Comparison of ENCODE assay signal across 28 mouse cellular contexts in genomic region chr4:25206166-25206565, GRCm38 (mm10). TPM values are rescaled to one million over a fixed set of nuclear protein-coding genes. Genes with fewer than 3 reads are reported as not detected.
DNase-seq lines count a peak whose midpoint lies in the region; ATAC-seq lines count a peak whose summit lies in the region.
"Had no signal": no experiment of that assay in that cellular context is flagged by ENCODE, and none has a peak within 500 bp of the region (broad histone marks: within the 10 kb centered on the region; RNA-seq: fewer than 3 reads in every experiment).

No protein-coding gene starts in this region.

- no peak overlapping the region for H3K27ac ChIP-seq in midbrain, embryonic 12.5 days (replicated peaks)
- no peak overlapping the region for H3K27ac ChIP-seq in midbrain, embryonic 10.5 days (replicated peaks)
- no peak overlapping the region for H3K27ac ChIP-seq in midbrain, embryonic 13.5 days
- no peak overlapping the region for H3K27ac ChIP-seq in midbrain, embryonic 15.5 days
- H3K27ac ChIP-seq in limb, embryonic 10.5 days: no peak overlapping the region
- H3K27ac ChIP-seq: embryonic facial prominence, embryonic 13.5 days; embryonic facial prominence, embryonic 15.5 days; forebrain, embryonic 10.5 days; forebrain, embryonic 12.5 days had no signal

- 40% methylated on average over 4 of the region's 4 CpGs for WGBS in midbrain, embryonic 12.5 days
- WGBS in midbrain, embryonic 10.5 days: 74% methylated on average over 4 of the region's 4 CpGs
- 45% methylated on average over 4 of the region's 4 CpGs for WGBS in midbrain, embryonic 13.5 days
- 43% methylated on average over 4 of the region's 4 CpGs for WGBS in midbrain, embryonic 15.5 days
- WGBS in limb, embryonic 10.5 days: 93% methylated on average over 4 of the region's 4 CpGs

- H3K4me3 ChIP-seq in midbrain, embryonic 12.5 days: no peak overlapping the region
- no peak overlapping the region for H3K4me3 ChIP-seq in midbrain, embryonic 10.5 days
- no peak overlapping the region for H3K4me3 ChIP-seq in midbrain, embryonic 13.5 days (replicated peaks)
- no peak overlapping the region for H3K4me3 ChIP-seq in midbrain, embryonic 15.5 days
- H3K4me3 ChIP-seq in limb, embryonic 10.5 days: no peak overlapping the region
- H3K4me3 ChIP-seq: embryonic facial prominence, embryonic 13.5 days; embryonic facial prominence, embryonic 15.5 days; erythroblast, embryonic 14.5 days; forebrain, embryonic 10.5 days; forebrain, embryonic 12.5 days had no signal

- H3K36me3 ChIP-seq in midbrain, embryonic 12.5 days: no peaks in the 10 kb centered on the region
- no peaks in the 10 kb centered on the region for H3K36me3 ChIP-seq in midbrain, embryonic 10.5 days
- H3K36me3 ChIP-seq in midbrain, embryonic 13.5 days: no peaks in the 10 kb centered on the region
- no peaks in the 10 kb centered on the region for H3K36me3 ChIP-seq in midbrain, embryonic 15.5 days (replicated peaks)
- H3K36me3 ChIP-seq in limb, embryonic 10.5 days: no peaks in the 10 kb centered on the region
- H3K36me3 ChIP-seq: embryonic facial prominence, embryonic 13.5 days; embryonic facial prominence, embryonic 15.5 days; forebrain, embryonic 10.5 days; forebrain, embryonic 12.5 days had no signal

- H3K27me3 ChIP-seq in midbrain, embryonic 12.5 days: no peaks in the 10 kb centered on the region
- H3K27me3 ChIP-seq in midbrain, embryonic 10.5 days (ENCODE audit: low read depth, poor library complexity, severe bottlenecking): no peaks in the 10 kb centered on the region
- H3K27me3 ChIP-seq in midbrain, embryonic 13.5 days: no peaks in the 10 kb centered on the region
- H3K27me3 ChIP-seq in midbrain, embryonic 15.5 days (replicated peaks): no peaks in the 10 kb centered on the region
- H3K27me3 ChIP-seq in limb, embryonic 10.5 days (ENCODE audit: low read depth, poor library complexity, severe bottlenecking): no peaks in the 10 kb centered on the region
- H3K27me3 ChIP-seq: embryonic facial prominence, embryonic 13.5 days; embryonic facial prominence, embryonic 15.5 days; forebrain, embryonic 12.5 days had no signal

- H3K9me3 ChIP-seq in midbrain, embryonic 12.5 days: no peaks in the 10 kb centered on the region
- H3K9me3 ChIP-seq in midbrain, embryonic 10.5 days (replicated peaks): no peaks in the 10 kb centered on the region
- no peaks in the 10 kb centered on the region for H3K9me3 ChIP-seq in midbrain, embryonic 13.5 days
- no peaks in the 10 kb centered on the region for H3K9me3 ChIP-seq in midbrain, embryonic 15.5 days
- H3K9me3 ChIP-seq in limb, embryonic 10.5 days (replicated peaks): no peaks in the 10 kb centered on the region
- H3K9me3 ChIP-seq: embryonic facial prominence, embryonic 13.5 days; embryonic facial prominence, embryonic 15.5 days; forebrain, embryonic 10.5 days; forebrain, embryonic 12.5 days had no signal

- peak; percentile 70; the same call in 1 of the 2 replicates for ATAC-seq in midbrain, embryonic 12.5 days (ENCODE audit: low FRiP score, low read depth)
- 0 out of 2 replicates have a peak, but pooled peaks have one; percentile 50 for ATAC-seq in midbrain, embryonic 13.5 days
- 0 out of 2 replicates have a peak, but pooled peaks have one; percentile 50 for ATAC-seq in midbrain, embryonic 15.5 days (replicated peaks)
- ATAC-seq: forebrain, embryonic 14.5 days; forebrain, embryonic 16.5 days had no signal

- no peak overlapping the region for H3K4me2 ChIP-seq in midbrain, embryonic 12.5 days (replicated peaks)
- H3K4me2 ChIP-seq in midbrain, embryonic 13.5 days (replicated peaks): no peak overlapping the region
- no peak overlapping the region for H3K4me2 ChIP-seq in midbrain, embryonic 15.5 days
- H3K4me2 ChIP-seq: embryonic facial prominence, embryonic 13.5 days; embryonic facial prominence, embryonic 15.5 days; forebrain, embryonic 12.5 days had no signal

- intact Hi-C loops in left cerebral cortex, postnatal 10 days (cut with DNase I): no loop called here

- no peaks in the 10 kb centered on the region for H3K4me1 ChIP-seq in midbrain, embryonic 12.5 days
- no peaks in the 10 kb centered on the region for H3K4me1 ChIP-seq in midbrain, embryonic 10.5 days
- H3K4me1 ChIP-seq in midbrain, embryonic 13.5 days (replicated peaks): 0 out of 2 replicates have a peak, but pooled peaks cover 7% of the 10 kb centered on the region
- H3K4me1 ChIP-seq in midbrain, embryonic 15.5 days: no peaks in the 10 kb centered on the region
- no peaks in the 10 kb centered on the region for H3K4me1 ChIP-seq in limb, embryonic 10.5 days
- H3K4me1 ChIP-seq: embryonic facial prominence, embryonic 13.5 days; embryonic facial prominence, embryonic 15.5 days; forebrain, embryonic 10.5 days; forebrain, embryonic 12.5 days had no signal

- no peak for DNase-seq in midbrain, embryonic 10.5 days (ENCODE audit: low spot score)
- DNase-seq in thymus, adult 18-20 months: no peak
- DNase-seq in limb, embryonic 10.5 days (ENCODE audit: low spot score): no peak
- DNase-seq in left cerebral cortex, postnatal 10 days (ENCODE audit: extremely low spot score in 1 of 2, low spot score in 2 of 2): no peak
- DNase-seq: adrenal gland, adult 2 months; adrenal gland, postnatal 10 days; adrenal gland, postnatal 25 days; cerebellum, adult 11-12 months; cerebellum, adult 2 months; cerebellum, adult 9-10 months; cerebellum, postnatal 10 days; cerebellum, postnatal 25 days; embryo, embryonic 11 days had no signal

- no peak overlapping the region for H3K9ac ChIP-seq in midbrain, embryonic 12.5 days (replicated peaks)
- no peak overlapping the region for H3K9ac ChIP-seq in midbrain, embryonic 13.5 days (replicated peaks)
- no peak overlapping the region for H3K9ac ChIP-seq in midbrain, embryonic 15.5 days
- H3K9ac ChIP-seq: embryonic facial prominence, embryonic 13.5 days; embryonic facial prominence, embryonic 15.5 days; forebrain, embryonic 12.5 days had no signal

RNA-seq across cellular contexts. Expression of gene Fhl5, which starts 36.5 kb away (rescaled TPM):
- not detected in 2 replicates for polyA plus RNA-seq in midbrain, embryonic 12.5 days (2016; fragmentation: Nextera tagmentation; extraction: Ambion mirVana)
- not detected in 2 replicates for polyA plus RNA-seq in midbrain, embryonic 10.5 days (2016; fragmentation: Nextera tagmentation; extraction: Ambion mirVana)
- polyA plus RNA-seq in midbrain, embryonic 13.5 days (2015; fragmentation: Nextera tagmentation; extraction: Ambion mirVana): not detected in 2 replicates
- polyA plus RNA-seq in midbrain, embryonic 15.5 days (2015; fragmentation: Nextera tagmentation; extraction: Ambion mirVana): 0.26 TPM in 1 of 2 replicates, not detected in the other
- not detected in 2 replicates for polyA plus RNA-seq in limb, embryonic 10.5 days (2016; fragmentation: Nextera tagmentation; extraction: Ambion mirVana)
- total RNA-seq in left cerebral cortex, postnatal 10 days (2021): 1 to 10 TPM; 1.2 to 1.5 TPM
- total RNA-seq: common myeloid progenitor, adult 5-6 weeks; ES-E14; MEL had no signal
- polyA plus RNA-seq: adrenal gland, adult 2 months; C2C12; embryonic facial prominence, embryonic 11.5 days; embryonic facial prominence, embryonic 13.5 days; embryonic facial prominence, embryonic 15.5 days; erythroblast, embryonic 14.5 days; forebrain, embryonic 10.5 days; forebrain, embryonic 12.5 days; forebrain, embryonic 14.5 days; forebrain, embryonic 16.5 days had no signal
